ENCODE assay signal across 8 mouse cellular contexts in genomic region chr19:55127072-55127718, GRCm38 (mm10). TPM values are rescaled to one million over a fixed set of nuclear protein-coding genes. Genes with fewer than 3 reads are reported as not detected.
DNase-seq lines count a peak whose midpoint lies in the region; ATAC-seq lines count a peak whose summit lies in the region.

Gene Gpam, minus strand, starts transcription at chr19:55127238.

- H3K4me1 ChIP-seq in embryonic facial prominence, embryonic 12.5 days, result peaks cover 10% of the 10 kb centered on the region

- no peak for ATAC-seq in embryonic facial prominence, embryonic 12.5 days (ENCODE audit: insufficient number of reproducible peaks, insufficient read depth, low FRiP score, low TSS enrichment)

- H3K27ac ChIP-seq in embryonic facial prominence, embryonic 12.5 days, result no peak within 1 kb of the TSS

- WGBS in embryonic facial prominence, embryonic 12.5 days, result 66% methylated on average over 11 of the region's 11 CpGs

- H3K4me2 ChIP-seq in embryonic facial prominence, embryonic 12.5 days (replicated peaks), result no peak within 1 kb of the TSS

- no peaks in the 10 kb centered on the region for H3K36me3 ChIP-seq in embryonic facial prominence, embryonic 12.5 days

- no peak within 1 kb of the TSS for H3K9ac ChIP-seq in embryonic facial prominence, embryonic 12.5 days

- intact Hi-C loops in heart, postnatal 10 days (cut with DNase I), result no loop called here

- H3K4me3 ChIP-seq in embryonic facial prominence, embryonic 12.5 days, result no peak within 1 kb of the TSS

- no peaks in the 10 kb centered on the region for H3K9me3 ChIP-seq in embryonic facial prominence, embryonic 12.5 days

- DNase-seq in adrenal gland, postnatal 10 days, result no peak
- no peak for DNase-seq in heart, postnatal 10 days
- no peak for DNase-seq in layer of hippocampus, postnatal 25 days (ENCODE audit: extremely low spot score in 1 of 2, low spot score in 1 of 2)
- peak; percentile 52 for DNase-seq in lung, postnatal 25 days (ENCODE audit: low spot score)
- no peak for DNase-seq in cerebellum, postnatal 14 days
- no peak for DNase-seq in Muller cell, postnatal 12 days (ENCODE audit: inconsistent ontology term)
- no peak for DNase-seq in right cerebral cortex, postnatal 4 days

- no peaks in the 10 kb centered on the region for H3K27me3 ChIP-seq in embryonic facial prominence, embryonic 12.5 days

RNA-seq across cellular contexts. Expression of gene Gpam, which starts in this region (rescaled TPM):
- total RNA-seq in adrenal gland, postnatal 10 days (2021), result 100 to 1,000 TPM; 174 to 215 TPM
- 18.0 and 18.5 TPM in 2 replicates for polyA plus RNA-seq in embryonic facial prominence, embryonic 12.5 days (2016; fragmentation: Nextera tagmentation; extraction: Ambion mirVana)
- 100 to 1,000 TPM; 128 to 164 TPM for total RNA-seq in heart, postnatal 10 days (2021)
- 10 to 100 TPM; 55.6 to 58.4 TPM for total RNA-seq in layer of hippocampus, postnatal 25 days (2021)
